Mouse (Mus musculus): ENCODE results near the gene Rab6a.

Gene Rab6a

DNA sequence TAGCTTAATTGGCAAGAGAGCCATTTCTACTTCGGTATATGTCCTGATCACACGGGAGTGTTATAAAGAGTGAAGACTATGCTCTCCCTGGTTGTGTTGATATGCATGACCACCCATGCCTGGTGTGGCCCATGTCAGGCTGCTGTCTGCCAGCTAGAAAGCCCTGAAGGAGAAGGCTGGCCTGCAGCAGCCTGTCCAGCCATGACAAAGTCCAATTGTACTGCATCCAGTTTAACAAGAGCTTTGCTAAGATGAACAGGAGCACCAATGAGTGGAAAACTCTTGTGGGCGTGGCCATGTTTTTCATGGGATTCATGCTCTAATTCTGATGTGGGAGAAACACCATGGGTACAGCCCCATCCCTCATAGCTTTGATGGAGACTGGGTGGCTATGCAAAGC is 17.3 kb downstream of the Rab6a start:
- DNase-seq, result no peak

DNA sequence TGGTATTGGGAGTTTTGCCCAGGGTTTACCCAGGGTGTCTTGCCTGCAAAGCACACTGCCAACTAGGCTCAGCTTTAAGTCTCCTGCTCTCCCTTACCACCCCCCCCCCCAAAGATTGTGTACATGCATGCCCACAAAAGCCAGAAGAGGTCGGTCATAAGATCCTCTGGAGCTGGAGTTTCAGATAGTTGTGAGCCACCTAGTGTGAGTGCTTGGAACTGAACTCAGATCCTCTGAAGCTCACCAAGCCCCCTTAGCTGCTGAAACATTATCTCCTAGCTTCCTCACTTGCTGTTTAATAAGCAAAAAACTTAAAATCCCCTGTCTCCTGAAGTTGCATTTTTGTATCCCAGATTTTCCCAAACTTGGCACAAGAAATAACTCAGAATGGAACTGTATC is 30.4 kb downstream of the Rab6a start:
- DNase-seq, result no peak

DNA sequence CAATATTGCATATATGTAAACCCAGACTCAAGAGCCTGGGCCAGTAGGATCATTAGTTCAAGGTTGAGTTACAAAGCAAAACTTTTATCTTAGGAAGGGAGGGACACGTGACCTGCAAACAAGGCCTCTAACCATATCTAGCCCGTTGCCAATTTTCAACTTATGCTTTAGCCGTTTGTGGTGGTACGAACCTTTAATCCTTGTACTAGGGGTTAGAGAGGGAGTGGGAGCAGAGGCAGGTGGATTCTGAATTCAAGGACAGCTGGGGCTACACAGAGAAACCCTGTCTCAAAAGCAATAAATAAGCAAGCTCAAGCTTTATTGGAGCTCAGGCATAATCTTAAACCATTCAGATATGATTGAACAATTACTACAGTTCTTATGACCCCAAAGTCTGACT is 35.2 kb downstream of the Rab6a start:
- no peak for DNase-seq

GRCm38 (mm10) chr7:100645147-100645546 is 37.9 kb downstream of the Rab6a start:
- peak; percentile 71 for DNase-seq

DNA sequence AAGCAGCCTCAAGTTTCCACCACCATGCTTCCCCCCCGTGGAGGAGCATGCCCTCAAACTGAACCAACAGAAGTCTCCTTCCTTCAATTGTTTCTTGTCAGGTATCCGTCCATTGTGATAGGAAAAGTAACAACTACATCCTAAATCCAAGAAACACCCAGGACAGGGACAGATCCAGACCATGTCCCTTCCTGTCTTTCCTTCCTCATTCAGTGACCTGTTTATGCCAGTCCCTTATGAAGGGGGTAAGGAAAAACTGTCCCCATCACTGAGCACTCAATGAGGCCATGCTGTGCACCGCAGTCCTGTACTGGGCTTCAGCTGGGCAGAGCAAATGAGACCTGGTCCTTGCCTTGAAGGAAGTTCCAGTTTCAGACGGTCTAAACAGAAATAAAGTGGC is 41.9 kb downstream of the Rab6a start:
- DNase-seq, result no peak

DNA sequence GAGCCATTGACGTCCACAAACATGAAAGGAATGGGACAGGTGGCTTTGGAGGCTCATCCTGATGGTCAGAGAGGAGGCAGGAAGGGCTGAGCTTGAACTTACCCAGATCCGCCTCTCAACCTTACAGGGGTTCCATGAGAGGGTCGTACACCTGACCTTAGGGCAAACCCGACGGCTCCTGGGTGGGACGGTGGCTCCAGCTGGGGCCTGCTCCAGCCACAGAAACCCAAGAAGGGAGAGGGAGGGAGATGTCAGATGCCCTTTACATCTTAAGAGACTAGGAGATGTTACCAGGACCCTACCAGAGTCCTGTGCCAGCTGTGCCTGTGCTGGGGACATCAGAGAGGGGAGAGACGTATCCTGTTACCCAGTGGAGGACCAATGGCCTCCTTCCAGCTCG is 42.6 kb downstream of the Rab6a start:
- no peak for DNase-seq

DNA sequence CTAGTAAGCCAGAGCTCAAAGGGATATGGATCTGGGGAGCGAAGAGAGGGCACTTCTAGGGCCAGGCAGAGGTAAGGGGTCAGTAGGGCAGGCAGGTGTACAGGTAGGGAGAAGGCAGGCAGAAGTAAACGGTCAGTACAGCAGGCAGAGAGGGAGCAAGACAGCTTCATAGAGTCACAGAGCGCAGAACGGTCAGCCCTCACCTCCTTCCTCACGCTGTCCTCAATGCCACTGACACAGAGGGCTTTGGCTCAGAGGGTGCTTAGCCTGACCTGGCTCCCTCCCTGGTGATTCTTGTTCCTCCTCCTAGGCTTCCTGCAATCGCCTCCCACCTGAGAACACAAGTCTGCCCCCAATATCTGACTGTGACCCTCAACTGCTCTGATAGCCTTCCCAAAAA is 43.2 kb downstream of the Rab6a start:
- no peak for DNase-seq

DNA sequence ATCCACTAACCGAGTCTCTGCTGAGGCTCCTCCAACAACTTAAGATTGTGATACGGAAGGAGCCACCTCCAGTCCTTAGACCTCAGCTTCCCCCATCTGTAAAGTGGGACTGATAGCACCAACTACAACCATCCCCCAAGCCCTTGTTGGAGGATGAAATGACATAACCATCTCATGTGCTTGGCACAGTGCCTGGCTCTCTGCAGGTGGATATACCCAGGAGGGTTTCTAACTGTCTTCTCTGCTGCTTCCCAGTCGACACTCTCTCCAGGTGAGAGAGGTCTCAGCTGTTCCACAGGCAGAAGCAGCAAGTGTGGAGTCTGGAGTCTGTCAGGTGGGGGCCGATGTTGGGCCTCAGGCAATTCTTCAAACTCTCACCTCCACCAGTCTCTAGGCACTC is 43.8 kb downstream of the Rab6a start:
- no peak for DNase-seq

GRCm38 (mm10) chr7:100653480-100654266 is 46.5 kb downstream of the Rab6a start:
- DNase-seq, result peak; percentile 69

GRCm38 (mm10) chr7:100654441-100654840 is 47.2 kb downstream of the Rab6a start:
- no peak for DNase-seq

DNA sequence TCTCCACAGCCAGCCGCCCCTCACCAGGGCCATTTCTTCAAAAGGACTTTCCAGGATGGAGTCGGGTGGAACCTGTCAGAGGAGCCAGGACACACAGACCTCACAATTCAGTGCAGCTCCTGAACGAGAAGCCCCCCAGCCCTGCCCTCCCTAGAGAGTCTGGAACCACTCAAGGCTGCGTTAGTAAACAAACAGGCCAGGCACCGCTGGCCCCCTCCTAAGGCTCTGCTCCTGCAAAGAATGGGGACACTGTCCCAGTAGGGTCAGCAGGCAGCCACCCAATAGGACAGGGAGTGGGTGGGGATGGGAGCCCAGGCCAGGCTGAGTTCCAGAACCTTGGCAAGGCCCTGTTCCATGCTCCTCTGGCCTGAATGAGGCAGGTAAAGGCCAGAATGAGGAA is 49.5 kb downstream of the Rab6a start:
- DNase-seq, result peak; percentile 70

- peak; percentile 51 for DNase-seq
Measured at GRCm38 (mm10) chr7:100658093-100658578, 50.9 kb downstream of the Rab6a start.

DNA sequence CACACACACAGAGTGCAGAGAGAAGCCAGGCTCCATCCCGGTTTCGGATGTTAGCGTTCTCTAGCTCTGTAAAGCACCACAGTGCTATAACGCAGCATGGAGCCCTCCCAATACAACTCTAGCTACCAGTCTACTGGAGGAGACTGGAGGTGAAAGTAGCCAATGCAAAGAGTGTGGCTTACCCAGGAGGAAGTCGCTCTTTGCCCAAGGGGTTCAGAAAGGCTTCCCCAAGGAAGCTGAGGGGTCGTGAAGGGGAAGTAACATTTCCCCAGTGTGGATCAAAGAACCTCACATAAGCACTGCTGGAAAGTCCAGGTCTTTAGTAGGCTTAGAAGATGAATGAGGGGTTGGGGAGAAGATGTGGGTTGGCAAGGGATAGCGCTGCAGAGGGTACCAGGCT is 54.1 kb downstream of the Rab6a start:
- no peak for DNase-seq

DNA sequence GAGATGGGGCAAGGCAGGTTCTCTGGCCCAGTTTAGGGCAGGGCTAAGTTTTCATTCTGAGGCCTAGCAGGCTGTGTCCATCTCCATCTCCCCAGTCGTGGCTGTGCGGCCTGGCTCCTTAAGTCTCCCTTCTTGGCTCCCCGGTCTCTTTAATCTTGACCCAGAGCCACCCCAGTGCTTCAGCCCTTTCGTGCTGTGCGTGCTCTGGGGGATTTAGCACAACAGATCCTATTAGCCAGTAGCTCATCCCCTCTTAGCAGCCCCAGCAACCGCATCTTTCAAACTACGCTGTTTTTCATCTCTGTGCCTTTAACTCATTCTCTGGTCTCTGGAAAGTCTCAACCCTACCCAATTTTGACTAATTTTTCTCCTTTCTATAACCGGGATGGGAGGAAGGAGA is 55.0 kb downstream of the Rab6a start, which contains the start of gene Plekhb1:
TSS of gene Plekhb1 (minus strand) at position 184 of the 400 bp plus-strand sequence.
- DNase-seq, result no peak

DNA sequence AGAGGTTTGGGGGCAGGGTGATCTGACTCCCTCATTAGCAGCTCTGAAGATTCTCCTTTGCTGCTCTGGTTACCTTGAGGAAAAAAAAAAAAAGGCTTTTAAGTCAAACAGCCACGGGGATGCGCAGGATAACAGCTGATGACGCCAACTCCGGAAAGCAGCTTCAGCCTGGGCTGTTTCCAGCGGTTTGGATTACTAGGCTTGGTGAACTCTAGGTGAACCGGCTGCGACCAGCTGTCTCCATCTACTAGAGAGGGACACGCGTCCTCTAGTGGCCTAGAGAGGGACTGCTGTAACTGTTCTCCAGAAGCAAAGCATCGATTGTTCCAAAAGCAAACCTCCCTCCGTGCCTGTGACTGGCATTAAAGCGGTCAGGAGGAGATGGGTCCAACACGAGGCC is 56.0 kb downstream of the Rab6a start:
- DNase-seq, result peak; percentile 89

DNA sequence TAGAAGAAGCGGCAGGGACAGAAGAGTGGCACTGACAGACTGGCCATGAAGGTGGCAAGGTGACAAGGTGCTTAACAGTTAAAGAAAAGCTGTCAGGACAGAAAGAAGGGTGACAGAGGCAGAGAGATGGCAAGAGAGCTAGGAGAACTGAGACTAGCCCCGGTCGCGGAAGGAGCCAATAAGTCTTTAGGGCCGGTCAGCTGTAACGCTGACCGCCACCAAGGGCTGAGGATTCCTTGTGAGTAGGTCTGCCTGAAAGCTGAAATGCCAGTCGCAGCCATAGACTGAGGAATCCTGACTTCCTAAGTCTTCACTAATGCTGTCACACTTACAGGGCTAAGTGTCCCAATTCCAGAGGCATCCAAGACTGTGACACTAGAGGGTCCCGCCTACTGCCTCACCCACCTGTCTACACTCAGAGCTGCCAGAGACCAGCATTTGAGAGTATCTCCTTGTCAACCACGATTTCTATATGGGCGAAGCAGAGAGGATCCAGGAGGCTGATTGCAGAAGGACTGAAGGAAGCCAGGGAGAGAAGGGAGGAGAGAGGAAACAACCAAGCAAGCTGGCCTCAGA is 56.6 kb downstream of the Rab6a start:
- no peak for DNase-seq

DNA sequence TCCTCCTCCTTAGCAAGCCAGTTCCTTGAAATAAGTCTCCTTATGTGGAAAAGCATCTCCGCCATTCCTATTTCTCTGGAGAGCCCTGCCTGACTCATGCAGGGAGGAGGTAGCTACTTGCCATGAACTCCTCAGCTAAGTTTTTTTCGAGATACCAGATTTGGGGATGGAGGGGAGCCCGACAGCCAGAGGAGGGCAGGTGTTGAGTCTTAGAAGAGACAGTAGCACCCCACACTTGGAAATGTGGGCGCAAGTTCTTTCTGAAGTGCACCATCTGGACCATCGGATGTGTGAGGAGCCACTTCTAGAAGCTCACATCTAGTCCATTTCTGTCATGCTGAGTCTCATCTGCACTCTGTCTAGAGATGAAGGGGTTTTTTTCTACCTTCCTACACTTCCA is 63.4 kb downstream of the Rab6a start:
- DNase-seq, result peak; percentile 84

- no peak for DNase-seq
Measured at GRCm38 (mm10) chr7:100673452-100673851, 66.2 kb downstream of the Rab6a start.

GRCm38 (mm10) chr7:100674941-100675340 is 67.7 kb downstream of the Rab6a start:
- DNase-seq, result no peak

DNA sequence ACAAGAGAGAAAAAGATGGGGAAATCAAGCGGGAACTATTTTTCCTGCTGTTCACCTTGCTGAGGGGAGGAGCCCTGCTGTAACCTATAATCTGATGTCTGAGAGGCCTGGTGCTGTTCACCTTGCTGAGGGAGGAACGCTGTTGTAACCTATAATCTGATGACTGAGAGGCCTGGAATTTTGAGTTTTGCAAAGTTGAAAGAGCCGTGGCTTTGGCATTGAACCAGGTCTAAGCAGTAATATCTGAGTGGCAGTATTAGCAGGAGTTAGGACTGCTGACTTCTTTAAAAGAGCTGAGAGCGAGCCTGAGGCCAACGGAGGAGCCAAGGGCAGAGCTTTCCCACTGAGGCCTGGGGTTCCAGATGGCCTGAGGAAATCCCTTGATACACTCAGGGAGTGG is 70.8 kb downstream of the Rab6a start:
- no peak for DNase-seq

DNA sequence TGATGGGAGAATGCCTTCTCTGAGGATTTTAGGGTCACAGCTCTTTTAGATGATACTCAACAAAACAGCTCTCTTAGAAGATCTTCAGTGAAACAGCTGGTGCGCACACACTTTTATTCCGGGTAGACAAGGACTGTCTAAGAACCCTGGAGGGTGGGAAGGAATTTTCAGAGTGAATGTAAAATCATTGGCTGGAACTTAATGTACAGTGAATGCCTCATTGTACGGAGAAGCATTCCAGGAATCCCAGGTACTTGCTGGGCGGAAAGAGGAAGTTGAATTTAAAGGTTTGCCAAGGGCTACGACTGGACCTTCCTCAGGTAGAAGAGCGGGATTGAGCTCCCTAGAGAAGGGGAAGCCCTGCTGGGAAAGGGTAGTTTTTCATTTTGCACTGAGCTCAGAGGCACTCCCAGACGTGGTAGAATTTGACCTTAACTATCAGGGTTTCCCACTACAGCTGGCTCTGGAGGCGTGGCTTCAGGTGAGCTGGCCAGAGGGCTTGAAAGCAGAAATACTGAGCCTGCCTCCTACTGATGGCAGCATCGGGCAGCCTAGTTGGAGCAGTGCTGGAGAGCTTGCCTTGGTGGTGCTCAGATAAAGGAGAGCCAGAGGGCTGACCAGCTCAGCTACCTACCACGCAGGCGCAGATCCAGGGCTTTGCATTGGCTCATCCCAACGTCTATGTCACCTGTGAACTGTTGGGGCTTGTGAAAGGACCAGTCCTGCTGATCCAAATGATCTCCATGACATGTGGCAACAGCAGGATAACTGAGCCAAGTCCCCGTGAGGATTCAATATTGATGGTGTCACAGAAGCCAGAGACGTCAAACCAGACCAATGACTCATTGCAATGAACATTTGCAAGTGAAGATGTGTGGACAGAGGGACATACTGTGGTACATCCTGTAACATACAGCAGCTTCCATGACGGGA is 72.0 kb downstream of the Rab6a start:
- DNase-seq, result no peak

DNA sequence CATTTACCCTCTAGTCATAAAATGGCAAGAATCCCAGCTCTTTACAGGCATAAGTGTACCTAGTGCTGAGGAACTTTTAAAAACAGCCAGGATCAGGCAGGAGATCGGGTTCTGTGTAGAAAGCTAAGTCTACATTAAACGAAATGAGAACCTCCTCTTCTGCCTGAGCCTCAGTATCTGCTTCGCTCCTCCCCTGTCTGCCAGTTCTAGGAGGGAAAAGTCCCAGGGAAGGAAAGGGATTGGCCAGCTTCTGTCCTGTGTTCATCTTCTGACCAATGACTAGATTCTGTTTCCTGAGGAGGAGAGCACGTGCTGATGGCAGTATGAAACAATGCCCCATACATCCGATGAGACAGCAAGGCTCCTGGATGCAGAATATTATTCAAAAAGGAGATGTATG is 73.9 kb downstream of the Rab6a start:
- peak; percentile 35 for DNase-seq

DNA sequence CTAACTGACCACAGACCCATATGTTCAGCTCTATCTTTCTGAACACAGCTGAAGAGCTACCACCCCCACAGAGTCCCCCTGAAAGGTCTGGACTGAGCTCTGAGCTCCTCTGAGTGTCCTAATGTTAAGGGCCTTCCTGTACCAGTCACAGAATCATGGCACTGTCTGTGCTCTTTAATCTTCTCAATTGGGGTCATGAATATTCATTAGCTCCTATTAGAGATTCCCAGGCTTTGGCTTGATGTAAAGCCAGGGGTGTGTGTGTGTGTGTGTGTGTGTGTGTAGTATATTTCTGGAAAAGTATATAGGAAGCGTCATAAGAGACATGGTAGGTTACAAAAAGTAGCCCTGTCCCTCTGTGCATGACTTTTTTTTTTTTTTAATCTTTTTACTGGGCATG is 76.0 kb downstream of the Rab6a start:
- no peak for DNase-seq

Data from right cerebral cortex, adult 18-20 months (tissue).